Mouse (Mus musculus) CH12.LX (cell line): ENCODE data around the gene Ipo4. TPM values are rescaled to one million over a fixed set of nuclear protein-coding genes. Genes with fewer than 3 reads are reported as not detected.
A peak's percentile ranks its signal among the peaks of the same experiment; 100 is the strongest.

Experiments
- DNase-seq: peaks from one replicate; pipeline ENCODE4 v3.0.0-alpha.2; 2013; ENCODE audit errors: extremely low read depth
- H3K27ac ChIP-seq: 2 replicates; pipeline ENCODE4 v1.5.1; 2012; ENCODE audit warnings: low read depth, mild to moderate bottlenecking, control low read depth, moderate library complexity; ENCODE audit not compliant: insufficient read depth
- H3K27me3 ChIP-seq: replicated peaks from 2 replicates; pipeline ENCODE3; 2012; ENCODE audit warnings: inconsistent platforms
- H3K36me3 ChIP-seq, 2 experiments: replicated peaks in 1 of 2; 2 replicates each; pipeline versions ENCODE3 to v1.6.1; 2012; ENCODE audit warnings: inconsistent platforms in 1 of 2, low read length in 1 of 2, mild to moderate bottlenecking in 1 of 2, mixed read lengths in 1 of 2, moderate library complexity in 1 of 2; ENCODE audit not compliant: control insufficient read depth in 1 of 2, insufficient read depth in 1 of 2
- H3K4me1 ChIP-seq, 2 experiments: 2 replicates each; pipeline ENCODE4 v1.6.1; 2012; ENCODE audit warnings: inconsistent platforms in 1 of 2, moderate library complexity in 1 of 2; ENCODE audit not compliant: insufficient read depth in 2 of 2, control insufficient read depth in 1 of 2
- H3K4me2 ChIP-seq: 2 replicates; pipeline ENCODE4 v1.6.1; 2012; ENCODE audit warnings: low read depth, mild to moderate bottlenecking, control low read depth; ENCODE audit not compliant: poor library complexity, insufficient read depth, severe bottlenecking
- H3K4me3 ChIP-seq, 3 experiments: fragments of 150-350 bp in 1 of 3; sonication (generic) in 1 of 3; replicated peaks in 1 of 3; 2 replicates each; pipeline versions ENCODE3 to v1.5.1; 2011 to 2012; ENCODE audit warnings: low read depth in 2 of 3, low read length in 2 of 3, mild to moderate bottlenecking in 2 of 3, moderate library complexity in 2 of 3, control low read depth in 1 of 3, improper control_type of control experiment in 1 of 3, inconsistent platforms in 1 of 3, mixed read lengths in 1 of 3; ENCODE audit not compliant: poor library complexity in 1 of 3
- H3K79me2 ChIP-seq: replicated peaks from 2 replicates; pipeline ENCODE4 v1.6.1; 2012; ENCODE audit warnings: mild to moderate bottlenecking, moderate library complexity; ENCODE audit not compliant: control insufficient read depth, poor library complexity, insufficient read depth, severe bottlenecking; ENCODE audit errors: extremely low read depth
- H3K9ac ChIP-seq: 2 replicates; pipeline ENCODE4 v1.6.1; 2012; ENCODE audit warnings: low read depth, mild to moderate bottlenecking, control low read depth, moderate library complexity; ENCODE audit not compliant: insufficient read depth
- H3K9me3 ChIP-seq: replicated peaks from 2 replicates; pipeline ENCODE3; 2012; ENCODE audit warnings: low read length, inconsistent platforms, mixed read lengths
- BHLHE40 ChIP-seq: IDR thresholded peaks from 2 replicates; pipeline ENCODE4 v1.6.1; 2011; ENCODE audit warnings: mild to moderate bottlenecking, low read depth, low read length, improper control_type of control experiment
- CHD1 ChIP-seq: IDR thresholded peaks from 2 replicates; pipeline ENCODE4 v1.6.1; 2012; ENCODE audit warnings: low read depth, low read length, improper control_type of control experiment, inconsistent platforms
- CTCF ChIP-seq, 2 experiments: IDR thresholded peaks in 1 of 2; conservative IDR thresholded peaks in 1 of 2; 2 replicates each; pipeline ENCODE4 v1.5.1; 2011 to 2012; ENCODE audit warnings: low read depth in 2 of 2, low read length in 2 of 2, improper control_type of control experiment in 1 of 2, inconsistent platforms in 1 of 2, mild to moderate bottlenecking in 1 of 2, moderate library complexity in 1 of 2
- MAZ ChIP-seq: IDR thresholded peaks from 2 replicates; pipeline ENCODE4 v1.6.1; 2012; ENCODE audit warnings: low read depth, mild to moderate bottlenecking, inconsistent platforms, low read length, improper control_type of control experiment, moderate library complexity
- MXI1 ChIP-seq: IDR thresholded peaks from 2 replicates; pipeline ENCODE4 v1.6.1; 2011; ENCODE audit warnings: mild to moderate bottlenecking, low read depth, low read length, improper control_type of control experiment
- POLR2AphosphoS2 ChIP-seq: IDR thresholded peaks from 2 replicates; pipeline ENCODE4 v1.6.1; 2011; ENCODE audit warnings: low read depth, low read length, improper control_type of control experiment
- TCF12 ChIP-seq: IDR thresholded peaks from 2 replicates; pipeline ENCODE4 v1.6.1; 2014; ENCODE audit warnings: low read depth, mild to moderate bottlenecking, inconsistent platforms, low read length, improper control_type of control experiment
- UBTF ChIP-seq: IDR thresholded peaks from 2 replicates; pipeline ENCODE4 v1.6.1; 2012; ENCODE audit warnings: low read depth, mild to moderate bottlenecking, inconsistent platforms, low read length, improper control_type of control experiment, moderate library complexity
- ZC3H11A ChIP-seq: IDR thresholded peaks from 2 replicates; pipeline ENCODE4 v1.6.1; 2012; ENCODE audit warnings: low read depth, mild to moderate bottlenecking, inconsistent platforms, low read length, improper control_type of control experiment
- ZKSCAN1 ChIP-seq: IDR thresholded peaks from 2 replicates; pipeline ENCODE4 v1.6.1; 2012; ENCODE audit warnings: low read depth, inconsistent platforms, low read length, improper control_type of control experiment, borderline replicate concordance
- ZNF384 ChIP-seq: IDR thresholded peaks from 2 replicates; pipeline ENCODE4 v1.6.1; 2012; ENCODE audit warnings: low read depth, low read length, improper control_type of control experiment, inconsistent platforms
- dilution Hi-C: fragments of 300-500 bp; cut with MboI; formaldehyde crosslinking; loops from 2 replicates; pipeline ENCODE4 v1.14.3; 2020; ENCODE audit warnings: low sequenced_read_pairs; ENCODE audit not compliant: extremely low pct_unique_long_range_greater_than_20kb, extremely low pct_ligation_motif_present
- in situ Hi-C: fragments of 300-500 bp; cut with MboI; formaldehyde crosslinking; loops from 3 replicates; pipeline ENCODE4 v1.14.3; 2019; ENCODE audit warnings: low sequenced_read_pairs, low pct_ligation_motif_present, low pct_unique_long_range_greater_than_20kb, mixed read lengths
- polyA plus RNA-seq: library from polyadenylated mRNA; unstranded; fragments of >175 nt; gene quantifications from 2 replicates; pipeline ENCODE4 v1.2.1, GENCODE M21; 2012; ENCODE audit warnings: low read depth; ENCODE audit not compliant: insufficient read length
- total RNA-seq, 2 experiments: library from RNA; depleted of rRNA; stranded (reverse); fragments of 300-350 nt in 1 of 2; fragments of >200 nt in 1 of 2; gene quantifications; 2 replicates each; pipeline ENCODE4 v1.2.3; 2012 to 2014

Ipo4 gene
- total and polyA plus RNA-seq, 3 experiments = 47.5 to 175 (median 84.8) TPM

DNA sequence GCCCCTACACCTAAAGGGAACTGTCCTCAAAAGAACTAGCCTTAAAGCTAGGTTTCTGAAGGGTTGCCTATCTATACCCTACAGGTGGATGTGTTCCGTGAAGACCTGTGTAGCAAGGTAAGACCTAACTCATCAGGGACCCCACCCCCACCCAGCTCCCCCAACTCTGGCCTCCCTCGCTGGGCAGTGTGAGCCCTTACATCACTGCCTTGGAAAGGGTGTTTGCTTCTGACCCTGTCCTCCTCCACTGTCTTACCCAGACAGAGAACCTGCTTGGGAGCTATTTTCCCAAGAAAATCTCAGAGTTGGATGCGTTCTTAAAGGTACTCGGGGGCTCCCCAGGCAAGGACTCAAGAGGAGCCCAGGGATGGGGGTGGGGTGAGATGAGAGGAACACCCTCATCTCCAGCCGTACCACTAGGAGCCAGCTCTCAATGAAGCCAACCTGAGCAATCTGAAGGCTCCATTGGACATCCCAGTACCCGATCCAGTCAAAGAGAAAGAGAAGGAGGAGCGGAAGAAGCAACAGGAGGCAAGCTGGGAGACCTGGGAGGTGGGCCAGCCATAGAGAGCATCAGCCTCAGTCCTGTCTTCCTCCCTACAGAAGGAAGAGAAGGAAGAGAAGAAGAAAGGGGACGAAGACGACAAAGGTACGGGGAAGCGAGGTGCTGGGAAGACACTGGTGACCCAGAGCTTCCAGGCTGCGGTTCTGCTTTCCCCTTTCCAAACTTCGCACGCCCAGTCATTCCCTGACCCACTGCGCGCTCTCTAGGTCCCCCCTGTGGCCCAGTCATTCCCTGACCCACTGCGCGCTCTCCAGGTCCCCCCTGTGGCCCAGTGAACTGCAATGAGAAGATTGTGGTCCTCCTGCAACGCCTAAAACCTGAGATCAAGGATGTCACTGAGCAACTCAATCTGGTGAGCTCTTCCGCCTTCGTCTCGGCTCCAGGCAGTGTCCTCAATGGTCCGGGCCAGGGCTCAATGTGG lies 56.0 kb downstream of the Ipo4 start:
- H3K27ac ChIP-seq = peak overlapping the region; percentile 32; the same call in 1 of the 2 replicates
- H3K79me2 ChIP-seq = peaks cover 12% of the 10 kb centered on the region
- no peak for DNase-seq
- no peaks in the 10 kb centered on the region for H3K27me3 ChIP-seq
- in situ Hi-C loops = no loop called here
- H3K36me3 ChIP-seq = peaks cover 19 to 38% of the 10 kb centered on the region in 2 experiments
- peaks cover 17 to 41% of the 10 kb centered on the region in 2 experiments for H3K4me1 ChIP-seq
- no peaks in the 10 kb centered on the region for H3K9me3 ChIP-seq
- H3K4me2 ChIP-seq = peak overlapping the region; percentile 92
- TF ChIP-seq CHD1 = no peak
- TF ChIP-seq BHLHE40 = no peak
- TF ChIP-seq ZKSCAN1 = peak; percentile 90
- peak in 1 of 2 experiments; percentile 31; a peak in 2 of 4 replicates for TF ChIP-seq CTCF (conservative IDR thresholded peaks at IDR 0.05 in 1 of 2, IDR thresholded peaks at IDR 0.05 in 1 of 2; ENCODE audit: low read depth in 2 of 2, low read length in 2 of 2)
- TF ChIP-seq, all 38 proteins: peak for 2
- dilution Hi-C loops = no loop called here
- Histone ChIP-seq H3K9ac (peak overlapping the region; percentile 83; the same call in 1 of the 2 replicates), H3K4me3 (peak overlapping the region; percentile 35 to 96 (median 95))

DNA sequence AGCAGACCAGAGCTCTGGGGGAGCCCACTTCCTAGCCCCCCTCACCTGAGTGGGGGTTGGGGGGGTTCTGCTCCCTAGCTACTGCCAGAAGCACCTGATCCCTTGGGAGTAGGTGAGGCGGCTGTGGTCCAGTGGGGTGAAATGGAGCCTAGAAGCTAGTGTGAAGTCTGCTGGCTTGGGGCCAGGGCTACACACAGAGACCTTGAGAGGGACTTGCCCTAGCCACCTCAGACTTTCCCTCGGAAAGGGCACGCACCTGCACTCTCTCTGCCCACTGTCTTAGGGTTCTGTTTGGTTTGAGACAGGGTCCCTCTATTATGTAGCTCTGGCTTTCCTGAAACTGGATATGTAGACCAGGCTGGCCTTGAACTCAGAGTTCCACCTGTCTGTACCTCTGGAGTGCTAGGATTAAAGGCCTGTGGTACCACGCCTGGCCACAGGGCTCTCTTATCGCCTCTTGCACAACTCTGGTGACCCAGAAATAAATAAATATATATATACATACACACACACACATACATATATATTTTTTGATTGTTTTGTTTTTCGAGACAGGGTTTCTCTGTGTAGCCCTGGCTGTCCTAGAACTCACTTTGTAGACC lies 57.0 kb downstream of the Ipo4 start:
- peak overlapping the region; percentile 83 for H3K9ac ChIP-seq
- peak overlapping the region; percentile 75 to 96 (median 95) for H3K4me3 ChIP-seq
- peaks cover 19 to 36% of the 10 kb centered on the region in 2 experiments for H3K36me3 ChIP-seq
- H3K4me1 ChIP-seq = peaks cover 13 to 34% of the 10 kb centered on the region in 2 experiments
- peak overlapping the region; percentile 92 for H3K4me2 ChIP-seq
- no peaks in the 10 kb centered on the region for H3K9me3 ChIP-seq
- dilution Hi-C loops (no loop called here), in situ Hi-C loops (no loop called here)
- peak overlapping the region; percentile 77 for H3K27ac ChIP-seq
- H3K27me3 ChIP-seq = no peaks in the 10 kb centered on the region
- peak; percentile 45 for DNase-seq
- TF ChIP-seq MAZ (0 out of 2 replicates have a peak, but pooled peaks have one; percentile 10), UBTF (no peak), POLR2AphosphoS2 (no peak), ZNF384 (no peak), MXI1 (no peak), ZC3H11A (no peak), TCF12 (peak; percentile 33; the same call in 1 of the 2 replicates)
- peaks cover 12% of the 10 kb centered on the region for H3K79me2 ChIP-seq
